In the genomic region with DNA sequence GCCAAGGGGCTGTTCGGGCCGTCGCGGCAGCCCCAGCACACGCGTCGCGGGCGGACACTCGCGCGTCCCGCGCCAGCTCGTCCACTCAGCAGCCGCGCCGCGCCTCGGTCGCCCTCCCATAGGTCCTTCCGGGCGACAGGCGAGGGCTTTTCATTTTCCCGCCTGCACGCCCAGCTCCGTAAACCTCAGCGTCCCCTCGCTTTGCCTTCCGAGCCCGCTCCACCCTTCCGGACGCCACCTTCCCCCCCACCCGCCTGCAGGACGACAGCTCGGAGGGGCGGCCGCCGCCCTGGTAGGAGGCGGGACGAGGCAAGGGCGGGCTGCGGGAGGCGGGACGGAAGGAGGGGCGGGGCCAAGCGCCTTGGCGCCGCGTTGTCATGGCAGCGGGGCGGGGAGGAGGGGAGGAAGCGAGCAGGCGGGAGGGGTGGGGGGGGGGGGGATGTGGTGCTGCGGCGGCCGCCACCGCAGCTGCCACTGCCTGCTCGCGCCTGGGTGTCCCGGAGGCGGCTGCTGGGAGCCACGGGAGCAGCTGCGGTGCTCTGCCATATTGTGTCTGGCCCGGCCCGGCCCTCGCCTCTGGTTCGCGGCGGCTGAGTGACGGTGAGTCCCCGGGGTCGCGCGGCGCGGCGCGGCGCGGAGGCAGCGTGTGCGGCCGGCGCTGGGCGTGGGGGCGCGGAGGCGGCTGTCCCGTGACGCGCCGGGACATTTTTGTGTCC, we compare ENCODE assay signal across 8 mouse cellular contexts. TPM values are rescaled to one million over a fixed set of nuclear protein-coding genes. Genes with fewer than 3 reads are reported as not detected.
DNase-seq lines count a peak whose midpoint lies in the region; ATAC-seq and TF ChIP-seq lines count a peak whose summit lies in the region.

A gene (plus strand): TSS at position 427 of the 716 bp plus-strand sequence.

- H3K4me1 ChIP-seq in embryonic facial prominence, embryonic 13.5 days = 0 out of 2 replicates have a peak, but pooled peaks cover 6% of the 10 kb centered on the region
- no peaks in the 10 kb centered on the region for H3K4me1 ChIP-seq in limb, embryonic 14.5 days (ENCODE audit: control insufficient read depth, insufficient read depth, low read length)
- no peaks in the 10 kb centered on the region for H3K4me1 ChIP-seq in midbrain, postnatal 0 days (ENCODE audit: insufficient read depth, low read length)

- no peaks in the 10 kb centered on the region for H3K9me3 ChIP-seq in embryonic facial prominence, embryonic 13.5 days
- no peaks in the 10 kb centered on the region for H3K9me3 ChIP-seq in limb, embryonic 14.5 days (ENCODE audit: control insufficient read depth, low read length)
- no peaks in the 10 kb centered on the region for H3K9me3 ChIP-seq in midbrain, postnatal 0 days (ENCODE audit: low read length)

- TF ChIP-seq CTCF in midbrain, postnatal 0 days (IDR thresholded peaks at IDR 0.05) = no peak

- peak within 1 kb of the TSS; percentile 92 for H3K9ac ChIP-seq in embryonic facial prominence, embryonic 13.5 days
- H3K9ac ChIP-seq in limb, embryonic 14.5 days (ENCODE audit: low read depth, low read length, severe bottlenecking) = peak within 1 kb of the TSS; percentile 88
- H3K9ac ChIP-seq in midbrain, postnatal 0 days (replicated peaks; ENCODE audit: low read length, poor library complexity, severe bottlenecking) = peak within 1 kb of the TSS; percentile 70

- TF ChIP-seq POLR2A in limb, embryonic 14.5 days (IDR thresholded peaks at IDR 0.05; ENCODE audit: borderline replicate concordance, extremely low read depth, insufficient read depth, insufficient read length) = 0 out of 2 replicates have a peak, but pooled peaks have one; percentile 45

- ATAC-seq in embryonic facial prominence, embryonic 13.5 days (ENCODE audit: insufficient number of reproducible peaks, insufficient read depth, low FRiP score, low TSS enrichment, low read depth) = peak; percentile 88
- peak; percentile 92 for ATAC-seq in limb, embryonic 14.5 days (ENCODE audit: low FRiP score, low read depth)
- ATAC-seq in midbrain, postnatal 0 days (ENCODE audit: low FRiP score) = peak; percentile 91

- H3K27me3 ChIP-seq in embryonic facial prominence, embryonic 13.5 days = no peaks in the 10 kb centered on the region
- no peaks in the 10 kb centered on the region for H3K27me3 ChIP-seq in limb, embryonic 14.5 days (ENCODE audit: control insufficient read depth, insufficient read depth, low read length)
- H3K27me3 ChIP-seq in midbrain, postnatal 0 days (ENCODE audit: insufficient read depth, low read length) = no peaks in the 10 kb centered on the region

- H3K27ac ChIP-seq in embryonic facial prominence, embryonic 13.5 days = peak within 1 kb of the TSS; percentile 84
- peak within 1 kb of the TSS; percentile 87 for H3K27ac ChIP-seq in limb, embryonic 14.5 days (replicated peaks; ENCODE audit: low read depth, low read length)
- peak within 1 kb of the TSS; percentile 77 for H3K27ac ChIP-seq in midbrain, postnatal 0 days (ENCODE audit: low read depth, low read length)

- peak within 1 kb of the TSS; percentile 88 for H3K4me3 ChIP-seq in embryonic facial prominence, embryonic 13.5 days
- H3K4me3 ChIP-seq in limb, embryonic 14.5 days (replicated peaks; ENCODE audit: low read length) = peak within 1 kb of the TSS; percentile 94
- peak within 1 kb of the TSS; percentile 95 for H3K4me3 ChIP-seq in midbrain, postnatal 0 days (ENCODE audit: low read depth, low read length)

- no peaks in the 10 kb centered on the region for H3K36me3 ChIP-seq in embryonic facial prominence, embryonic 13.5 days
- H3K36me3 ChIP-seq in limb, embryonic 14.5 days (ENCODE audit: control insufficient read depth, insufficient read depth, low read length) = no peaks in the 10 kb centered on the region
- no peaks in the 10 kb centered on the region for H3K36me3 ChIP-seq in midbrain, postnatal 0 days (ENCODE audit: insufficient read depth, low read length)

- peak; percentile 96 for DNase-seq in 3134 (ENCODE audit: extremely low read depth, insufficient read length, low spot score)
- DNase-seq in adrenal gland, postnatal 36 days = peak; percentile 98 to 99
- DNase-seq in heart, adult 8-10 months (ENCODE audit: low spot score) = peak; percentile 91
- peak; percentile 91 for DNase-seq in kidney, adult 9 months
- peak; percentile 91 for DNase-seq in limb, embryonic 14.5 days (ENCODE audit: low spot score)
- DNase-seq in midbrain, postnatal 0 days (ENCODE audit: low spot score) = peak; percentile 93
- peak; percentile 96 for DNase-seq in spleen, postnatal 14 days (ENCODE audit: low spot score in 2 of 2)

- 2% methylated on average over 64 of the region's 93 CpGs for WGBS in embryonic facial prominence, embryonic 13.5 days
- under 1% methylated on average over 63 of the region's 93 CpGs for WGBS in limb, embryonic 14.5 days
- under 1% methylated on average over 65 of the region's 93 CpGs for WGBS in midbrain, postnatal 0 days

- peak within 1 kb of the TSS; percentile 75 for H3K4me2 ChIP-seq in embryonic facial prominence, embryonic 13.5 days
- peak within 1 kb of the TSS; percentile 82 for H3K4me2 ChIP-seq in limb, embryonic 14.5 days (replicated peaks; ENCODE audit: low read depth, low read length, severe bottlenecking)
- H3K4me2 ChIP-seq in midbrain, postnatal 0 days (ENCODE audit: low read depth, low read length, poor library complexity, severe bottlenecking) = peak within 1 kb of the TSS; percentile 65

RNA-seq across cellular contexts. Expression of the gene that starts here (rescaled TPM):
- 10 to 100 TPM; 20.7 to 25.4 TPM for total RNA-seq in adrenal gland, postnatal 36 days (2021)
- 14.4 and 15.4 TPM in 2 replicates for polyA plus RNA-seq in embryonic facial prominence, embryonic 13.5 days (2015; fragmentation: Nextera tagmentation; extraction: Ambion mirVana)
- 1 to 10 TPM; 6.7 to 7.8 (median 6.9) TPM for total RNA-seq in heart, adult 8-10 months (2022)
- polyA plus RNA-seq in limb, embryonic 14.5 days (2012; rRNA removed) = 7.6 and 8.6 TPM in 2 replicates
- polyA plus RNA-seq in limb, embryonic 14.5 days (2014; fragmentation: Nextera tagmentation; extraction: Ambion mirVana) = 11.6 and 12.6 TPM in 2 replicates
- total RNA-seq in midbrain, postnatal 0 days (2014; rRNA removed) = 7.7 and 12.7 TPM in 2 replicates
- 4.5 and 5.3 TPM in 2 replicates for polyA plus RNA-seq in midbrain, postnatal 0 days (2015; fragmentation: Nextera tagmentation; extraction: Ambion mirVana)

Comparison
In these comparisons a context has a peak if more than half of its experiments do, and no peak if none do; other contexts are left out.
1. Peak in every context shown above with its lines: DNase-seq, ATAC-seq, H3K4me3 ChIP-seq and H3K27ac ChIP-seq.